Mouse (Mus musculus) heart, postnatal 0 days (tissue): ENCODE measurements around the gene Pilrb2.

ENCODE experiments used
- CTCF ChIP-seq: IDR thresholded peaks from 2 replicates; pipeline ENCODE4 v1.5.1; 2016; ENCODE audit warnings: antibody characterized with exemption, control low read depth, low read depth
- EP300 ChIP-seq: IDR thresholded peaks from 2 replicates; pipeline ENCODE4 v1.6.1; 2016; ENCODE audit warnings: antibody characterized with exemption, low read depth

DNA sequence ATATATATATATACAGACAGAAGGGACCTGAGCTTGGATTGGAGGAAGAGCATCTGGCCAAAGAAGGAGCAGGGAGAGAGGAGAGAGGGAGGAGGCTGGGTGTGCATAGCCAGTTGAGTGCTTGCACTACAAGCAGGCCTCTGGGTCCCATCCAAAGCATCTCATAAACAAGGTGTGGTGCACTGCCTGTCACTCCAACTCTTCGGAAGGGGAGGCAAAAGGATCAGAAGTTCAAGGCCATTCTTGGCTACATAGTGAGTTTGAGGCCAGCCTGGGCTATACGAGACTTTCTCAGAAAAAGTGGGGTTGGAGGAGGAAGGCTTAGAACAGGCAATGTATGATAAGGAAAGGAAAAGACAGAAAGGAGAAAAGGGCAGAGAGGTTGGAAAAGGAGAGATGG lies 45.6 kb downstream of the Pilrb2 start:
- TF ChIP-seq CTCF: no peak
- no peak for TF ChIP-seq EP300
